Mouse (Mus musculus): Measurements from ENCODE around the gene Ascl4. TPM values are rescaled to one million over a fixed set of nuclear protein-coding genes. Genes with fewer than 3 reads are reported as not detected.

Ascl4 gene
- polyA plus RNA-seq, 1 experiment = not detected

DNA sequence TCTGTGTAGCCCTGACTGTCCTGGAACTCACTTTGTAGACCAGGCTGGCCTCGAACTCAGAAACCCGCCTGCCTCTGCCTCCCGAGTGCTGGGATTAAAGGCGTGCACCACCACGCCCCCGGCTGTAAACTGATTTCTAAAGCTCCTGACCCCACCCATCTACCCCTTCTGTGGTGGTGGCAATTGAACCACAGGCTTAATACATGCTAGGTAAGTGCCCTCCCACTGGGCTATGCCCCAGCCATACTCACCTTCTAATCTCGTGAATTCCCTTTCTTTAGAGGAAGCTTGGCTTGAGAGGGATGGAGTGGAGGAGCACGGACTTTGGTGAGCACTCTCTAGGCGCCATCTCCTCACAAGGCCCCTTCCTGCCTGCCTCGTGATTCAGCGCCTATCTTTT, 2.5 kb downstream of the Ascl4 start:
- Histone ChIP-seq H3K27ac (ENCODE audit: control insufficient read depth, insufficient read depth, low read length) (no peak overlapping the region), H3K4me3 (ENCODE audit: control insufficient read depth, insufficient read depth, low read length) (no peak overlapping the region), H3K4me1 (replicated peaks; ENCODE audit: control insufficient read depth, insufficient read depth, low read length) (peaks cover 8% of the 10 kb centered on the region), H3K36me3 (ENCODE audit: control insufficient read depth, insufficient read depth, low read length) (no peaks in the 10 kb centered on the region), H3K27me3 (ENCODE audit: control insufficient read depth, insufficient read depth, low read length) (no peaks in the 10 kb centered on the region)
- no peak for TF ChIP-seq CTCF (IDR thresholded peaks at IDR 0.05; ENCODE audit: borderline replicate concordance, control insufficient read depth, extremely low read depth, insufficient read depth, low read length, poor library complexity)
- TF ChIP-seq POLR2A (IDR thresholded peaks at IDR 0.05; ENCODE audit: control insufficient read depth, extremely low read depth, insufficient read depth, low read length, poor library complexity) = no peak
- WGBS = 91% methylated on average over 11 of the region's 11 CpGs
- no peak for DNase-seq

DNA sequence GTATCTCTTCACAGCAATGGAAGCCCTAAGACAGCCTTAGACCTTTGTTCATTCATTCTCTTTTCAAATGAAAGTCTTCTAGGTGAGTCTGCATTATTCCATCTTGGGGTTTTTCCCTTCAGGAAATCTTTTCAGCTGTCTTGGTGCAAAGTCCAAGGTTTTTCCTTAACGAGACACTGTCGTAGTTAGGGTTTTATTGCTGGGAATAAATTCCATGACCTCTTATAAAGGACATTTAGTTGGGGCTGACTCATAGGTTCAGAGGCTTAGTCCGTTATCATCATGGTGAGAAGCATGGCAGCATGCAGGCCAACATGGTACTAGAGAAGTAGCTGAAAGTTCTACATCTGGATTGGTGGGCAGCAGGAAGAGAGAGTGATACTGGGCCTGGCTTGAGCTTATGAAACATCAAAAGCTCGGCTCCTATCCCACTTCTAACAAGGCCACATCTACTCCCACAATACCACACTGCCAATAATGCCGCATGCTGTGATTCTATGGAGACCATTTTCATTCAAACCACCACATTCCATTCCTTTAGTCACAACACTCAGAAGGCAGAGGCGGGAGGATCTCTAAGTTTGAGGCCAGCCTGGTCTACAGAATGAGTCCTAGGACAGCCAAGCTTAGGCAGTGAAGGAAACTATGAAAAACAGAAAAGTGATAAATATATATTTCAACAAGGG, 8.9 kb downstream of the Ascl4 start:
- Histone ChIP-seq H3K27ac (ENCODE audit: control insufficient read depth, insufficient read depth, low read length) (no peak overlapping the region), H3K4me3 (ENCODE audit: control insufficient read depth, insufficient read depth, low read length) (no peak overlapping the region), H3K4me1 (replicated peaks; ENCODE audit: control insufficient read depth, insufficient read depth, low read length) (no peaks in the 10 kb centered on the region), H3K27me3 (ENCODE audit: control insufficient read depth, insufficient read depth, low read length) (no peaks in the 10 kb centered on the region), H3K36me3 (ENCODE audit: control insufficient read depth, insufficient read depth, low read length) (peaks cover 46% of the 10 kb centered on the region)
- DNase-seq = no peak
- 98% methylated on average over 6 of the region's 6 CpGs for WGBS
- no peak for TF ChIP-seq POLR2A (IDR thresholded peaks at IDR 0.05; ENCODE audit: control insufficient read depth, extremely low read depth, insufficient read depth, low read length, poor library complexity)
- no peak for TF ChIP-seq CTCF (IDR thresholded peaks at IDR 0.05; ENCODE audit: borderline replicate concordance, control insufficient read depth, extremely low read depth, insufficient read depth, low read length, poor library complexity)

DNA sequence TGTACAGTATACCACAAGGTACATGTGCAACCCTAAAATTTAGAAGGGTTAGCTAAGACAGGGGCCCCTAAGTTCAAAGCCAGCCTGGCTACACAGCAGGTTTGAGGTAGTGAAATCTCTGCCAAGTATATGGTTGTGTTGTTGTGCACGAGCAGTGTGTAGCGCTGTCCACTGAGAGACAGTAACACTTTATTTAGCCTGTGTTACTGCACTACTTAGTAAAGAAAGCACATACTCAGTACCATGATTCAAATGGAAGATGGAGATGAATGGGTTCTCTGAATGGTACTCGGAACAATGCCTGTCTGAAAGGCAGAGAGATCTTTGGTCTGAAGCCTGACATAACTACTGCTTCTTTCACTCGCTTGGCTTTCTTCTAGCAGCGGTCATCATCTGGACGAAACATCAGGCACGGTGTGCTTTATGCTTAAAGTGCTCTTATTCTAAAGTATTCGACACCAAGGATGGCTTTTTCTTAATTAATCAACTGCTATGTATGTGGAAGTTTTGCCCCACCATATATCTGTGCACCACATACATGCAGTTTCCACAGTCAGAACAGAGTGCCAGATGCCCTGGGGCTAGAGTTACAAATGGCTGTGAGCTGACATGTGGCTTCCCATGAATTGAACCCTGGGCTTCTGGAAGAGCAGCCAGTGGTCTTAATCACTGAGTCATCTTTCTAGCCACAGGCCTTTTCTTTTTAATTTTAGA, 21.2 kb downstream of the Ascl4 start:
- no peak overlapping the region for H3K4me3 ChIP-seq (ENCODE audit: control insufficient read depth, insufficient read depth, low read length)
- DNase-seq = no peak
- WGBS = 99% methylated on average over 8 of the region's 8 CpGs
- H3K36me3 ChIP-seq (ENCODE audit: control insufficient read depth, insufficient read depth, low read length) = peaks cover 58% of the 10 kb centered on the region
- no peak overlapping the region for H3K27ac ChIP-seq (ENCODE audit: control insufficient read depth, insufficient read depth, low read length)
- no peaks in the 10 kb centered on the region for H3K27me3 ChIP-seq (ENCODE audit: control insufficient read depth, insufficient read depth, low read length)
- H3K4me1 ChIP-seq (replicated peaks; ENCODE audit: control insufficient read depth, insufficient read depth, low read length) = no peaks in the 10 kb centered on the region
- TF ChIP-seq POLR2A (IDR thresholded peaks at IDR 0.05; ENCODE audit: control insufficient read depth, extremely low read depth, insufficient read depth, low read length, poor library complexity) (no peak), CTCF (IDR thresholded peaks at IDR 0.05; ENCODE audit: borderline replicate concordance, control insufficient read depth, extremely low read depth, insufficient read depth, low read length, poor library complexity) (no peak)

DNA sequence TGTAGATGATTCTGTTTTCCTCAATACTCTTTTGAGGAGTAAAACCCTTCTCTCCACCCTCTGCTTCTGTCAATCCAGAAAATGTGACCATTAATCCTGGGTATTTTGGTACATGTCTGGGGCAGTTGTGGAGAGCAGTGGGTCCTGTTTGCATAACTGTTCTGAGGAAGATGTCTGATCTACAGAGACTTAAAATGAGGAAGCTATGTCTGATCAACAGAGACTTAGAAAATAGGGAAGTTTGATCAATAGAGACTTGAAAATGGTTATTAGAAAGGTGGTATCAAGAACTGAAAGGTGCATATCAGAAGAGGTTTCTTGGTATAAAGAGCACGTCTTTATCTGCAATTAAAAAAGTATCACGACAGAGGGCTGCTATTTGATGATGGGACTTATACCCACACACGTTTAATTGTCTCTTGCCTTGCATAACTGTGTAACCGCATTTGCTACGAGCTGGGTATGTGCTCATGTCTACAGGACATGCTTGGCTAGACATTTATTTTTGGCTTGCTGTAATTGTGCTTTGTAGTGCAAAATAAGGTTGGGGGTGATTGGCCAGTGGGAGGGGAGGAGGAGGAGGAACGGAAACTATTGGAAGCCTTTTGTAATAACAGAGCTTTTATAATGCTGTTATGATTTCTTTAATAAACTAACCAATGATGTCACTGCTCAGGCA, 24.4 kb downstream of the Ascl4 start:
- TF ChIP-seq CTCF (IDR thresholded peaks at IDR 0.05; ENCODE audit: borderline replicate concordance, control insufficient read depth, extremely low read depth, insufficient read depth, low read length, poor library complexity) = no peak
- no peak for TF ChIP-seq POLR2A (IDR thresholded peaks at IDR 0.05; ENCODE audit: control insufficient read depth, extremely low read depth, insufficient read depth, low read length, poor library complexity)
- DNase-seq = no peak
- H3K27me3 ChIP-seq (ENCODE audit: control insufficient read depth, insufficient read depth, low read length) = no peaks in the 10 kb centered on the region
- no peak overlapping the region for H3K27ac ChIP-seq (ENCODE audit: control insufficient read depth, insufficient read depth, low read length)
- WGBS = 94% methylated on average over 6 of the region's 6 CpGs
- H3K36me3 ChIP-seq (ENCODE audit: control insufficient read depth, insufficient read depth, low read length) = peaks cover 50% of the 10 kb centered on the region
- no peak overlapping the region for H3K4me3 ChIP-seq (ENCODE audit: control insufficient read depth, insufficient read depth, low read length)
- H3K4me1 ChIP-seq (replicated peaks; ENCODE audit: control insufficient read depth, insufficient read depth, low read length) = peaks cover 3% of the 10 kb centered on the region

DNA sequence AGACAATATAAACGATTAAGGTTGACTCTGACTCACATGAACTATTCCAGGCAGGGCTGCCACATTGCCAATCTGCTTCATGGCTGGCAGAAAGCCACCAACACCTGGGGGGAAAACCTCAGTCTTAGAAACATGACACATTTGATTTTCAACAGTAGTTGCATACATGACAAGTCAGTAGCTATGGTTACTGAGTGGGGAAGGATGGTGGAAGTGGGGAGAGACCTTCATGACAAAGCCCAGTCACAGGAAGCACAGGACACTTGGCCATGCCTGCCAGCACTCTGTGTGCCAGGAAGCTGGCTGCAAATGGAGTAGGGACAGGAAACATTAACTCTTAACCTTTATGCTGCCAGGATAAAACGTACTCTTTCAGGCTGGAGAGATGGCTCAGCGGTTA, 25.9 kb downstream of the Ascl4 start:
- TF ChIP-seq POLR2A (IDR thresholded peaks at IDR 0.05; ENCODE audit: control insufficient read depth, extremely low read depth, insufficient read depth, low read length, poor library complexity) = no peak
- TF ChIP-seq CTCF (IDR thresholded peaks at IDR 0.05; ENCODE audit: borderline replicate concordance, control insufficient read depth, extremely low read depth, insufficient read depth, low read length, poor library complexity) = no peak
- WGBS = 62% methylated on average over 3 of the region's 3 CpGs
- Histone ChIP-seq H3K4me1 (replicated peaks; ENCODE audit: control insufficient read depth, insufficient read depth, low read length) (peaks cover 4% of the 10 kb centered on the region), H3K27me3 (ENCODE audit: control insufficient read depth, insufficient read depth, low read length) (no peaks in the 10 kb centered on the region), H3K27ac (ENCODE audit: control insufficient read depth, insufficient read depth, low read length) (no peak overlapping the region), H3K4me3 (ENCODE audit: control insufficient read depth, insufficient read depth, low read length) (no peak overlapping the region), H3K36me3 (ENCODE audit: control insufficient read depth, insufficient read depth, low read length) (peaks cover 45% of the 10 kb centered on the region)
- DNase-seq = no peak

DNA sequence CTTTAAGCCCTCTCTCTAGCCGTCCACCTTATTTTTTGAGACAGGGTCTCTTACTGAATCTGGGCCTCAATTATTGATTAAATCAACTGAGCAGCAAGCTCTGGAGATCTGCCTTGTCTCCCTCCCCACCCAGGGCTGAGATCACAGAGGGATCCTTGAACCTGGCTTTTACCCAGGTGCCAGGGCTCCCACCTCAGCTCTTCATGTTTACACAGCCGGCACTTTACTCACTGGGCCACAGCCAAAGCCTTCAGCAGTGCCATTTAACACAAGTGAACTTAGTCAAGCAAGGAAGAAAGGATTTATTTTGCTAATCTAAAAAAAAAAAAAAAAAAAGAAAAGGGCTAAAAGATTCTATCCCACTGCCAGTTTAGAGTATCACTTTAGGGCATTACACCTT, 26.9 kb downstream of the Ascl4 start:
- DNase-seq = no peak
- H3K36me3 ChIP-seq (ENCODE audit: control insufficient read depth, insufficient read depth, low read length) = peaks cover 34% of the 10 kb centered on the region
- H3K4me3 ChIP-seq (ENCODE audit: control insufficient read depth, insufficient read depth, low read length) = no peak overlapping the region
- H3K27ac ChIP-seq (ENCODE audit: control insufficient read depth, insufficient read depth, low read length) = no peak overlapping the region
- WGBS = 93% methylated on average over 2 of the region's 2 CpGs
- TF ChIP-seq CTCF (IDR thresholded peaks at IDR 0.05; ENCODE audit: borderline replicate concordance, control insufficient read depth, extremely low read depth, insufficient read depth, low read length, poor library complexity) = no peak
- TF ChIP-seq POLR2A (IDR thresholded peaks at IDR 0.05; ENCODE audit: control insufficient read depth, extremely low read depth, insufficient read depth, low read length, poor library complexity) = no peak
- no peaks in the 10 kb centered on the region for H3K27me3 ChIP-seq (ENCODE audit: control insufficient read depth, insufficient read depth, low read length)
- peaks cover 4% of the 10 kb centered on the region for H3K4me1 ChIP-seq (replicated peaks; ENCODE audit: control insufficient read depth, insufficient read depth, low read length)

Measured in thymus, adult 2 months (tissue).